Mouse (Mus musculus): Measurements from ENCODE around the gene Tgoln1.

GRCm38 (mm10) chr6:72568736-72569135 is 48.1 kb downstream of the Tgoln1 start:
- TF ChIP-seq CTCF (IDR thresholded peaks at IDR 0.05; ENCODE audit: control insufficient read depth, insufficient read depth, insufficient read length) (no peak), MYOD1 (IDR thresholded peaks at IDR 0.05; ENCODE audit: control insufficient read depth, insufficient read length, low read depth) (no peak), USF1 (IDR thresholded peaks at IDR 0.05; ENCODE audit: low read depth) (no peak), MAX (IDR thresholded peaks at IDR 0.05) (no peak)
